Mouse (Mus musculus) heart, embryonic 15.5 days (tissue): ENCODE data around the gene Gucy2g. TPM values are rescaled to one million over a fixed set of nuclear protein-coding genes. Genes with fewer than 3 reads are reported as not detected.

Experiments used
- ATAC-seq: fragments of 200-750 bp; cut with Nextera tagmentation; replicated peaks from 2 replicates; pipeline ENCODE4 v1.8.0; 2017; ENCODE audit warnings: low read depth, moderate TSS enrichment; ENCODE audit not compliant: insufficient number of reproducible peaks, insufficient read depth, low FRiP score
- H3K27ac ChIP-seq: fragments of 300-500 bp; sonication (generic); 2 replicates; pipeline ENCODE4 v1.5.1; 2015; ENCODE audit warnings: mild to moderate bottlenecking, inconsistent platforms
- H3K27me3 ChIP-seq: fragments of 300-500 bp; sonication (generic); 2 replicates; pipeline ENCODE4 v1.6.1; 2015; ENCODE audit warnings: inconsistent platforms
- H3K36me3 ChIP-seq: fragments of 300-500 bp; sonication (generic); 2 replicates; pipeline ENCODE4 v1.6.1; 2015; ENCODE audit warnings: mild to moderate bottlenecking, inconsistent platforms
- H3K4me1 ChIP-seq: fragments of 300-500 bp; sonication (generic); replicated peaks from 2 replicates; pipeline ENCODE4 v1.6.1; 2015; ENCODE audit warnings: inconsistent platforms
- H3K4me2 ChIP-seq: fragments of 300-500 bp; sonication (generic); 2 replicates; pipeline ENCODE4 v1.6.1; 2015; ENCODE audit warnings: inconsistent platforms, mild to moderate bottlenecking, moderate library complexity
- H3K4me3 ChIP-seq: fragments of 300-500 bp; sonication (generic); 2 replicates; pipeline ENCODE4 v1.5.1; 2015; ENCODE audit warnings: mild to moderate bottlenecking, inconsistent platforms
- H3K9ac ChIP-seq: fragments of 300-500 bp; sonication (generic); 2 replicates; pipeline ENCODE4 v1.6.1; 2015; ENCODE audit warnings: mild to moderate bottlenecking, inconsistent platforms
- H3K9me3 ChIP-seq: fragments of 300-500 bp; sonication (generic); replicated peaks from 2 replicates; pipeline ENCODE4 v1.6.1; 2016; ENCODE audit warnings: inconsistent platforms
- WGBS: fragments of 180-500 bp; shearing (Covaris S2); methylation state at CpG from one replicate; pipeline ENCODE4 v1.1.7; 2015; ENCODE audit warnings: mixed read lengths; 5-methylcytosine and 5-hydroxymethylcytosine counted together
- polyA plus RNA-seq: library from polyadenylated mRNA; unstranded; fragments of >200 nt; fragmentation: Nextera tagmentation; extraction: Ambion mirVana; gene quantifications from 2 replicates; pipeline ENCODE4 v1.2.1, GENCODE M21; 2015

Gucy2g gene
- polyA plus RNA-seq, 1 experiment from 2014 or later: not detected

DNA sequence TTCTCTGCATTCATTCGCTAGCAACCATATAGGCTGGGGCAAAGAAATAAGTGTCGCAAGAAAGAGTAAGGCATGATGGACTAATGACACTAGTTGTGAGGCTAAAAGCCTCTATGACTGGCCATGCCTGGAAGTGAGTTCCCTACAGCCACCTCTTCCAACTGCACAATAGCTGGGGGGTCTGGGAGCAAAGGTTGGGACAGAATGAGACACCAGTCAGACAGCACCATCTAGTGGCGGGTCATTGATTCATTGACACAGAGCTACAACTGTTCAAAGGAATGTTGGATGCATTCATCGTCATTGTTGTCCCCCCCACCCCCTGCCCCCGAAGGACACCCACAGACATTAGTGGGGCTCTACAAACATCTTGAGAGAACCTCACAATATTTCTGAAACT, 42.7 kb downstream of the Gucy2g start:
- Histone ChIP-seq H3K4me2 (peak overlapping the region; percentile 24), H3K27ac (no peak overlapping the region), H3K9ac (no peak overlapping the region), H3K9me3 (no peaks in the 10 kb centered on the region), H3K27me3 (no peaks in the 10 kb centered on the region), H3K36me3 (no peaks in the 10 kb centered on the region), H3K4me1 (0 out of 2 replicates have a peak, but pooled peaks cover 5% of the 10 kb centered on the region), H3K4me3 (peak overlapping the region; percentile 8; the same call in 1 of the 2 replicates)
- ATAC-seq: peak; percentile 66; the same call in 1 of the 2 replicates
- WGBS: 34% methylated on average over 5 of the region's 5 CpGs

DNA sequence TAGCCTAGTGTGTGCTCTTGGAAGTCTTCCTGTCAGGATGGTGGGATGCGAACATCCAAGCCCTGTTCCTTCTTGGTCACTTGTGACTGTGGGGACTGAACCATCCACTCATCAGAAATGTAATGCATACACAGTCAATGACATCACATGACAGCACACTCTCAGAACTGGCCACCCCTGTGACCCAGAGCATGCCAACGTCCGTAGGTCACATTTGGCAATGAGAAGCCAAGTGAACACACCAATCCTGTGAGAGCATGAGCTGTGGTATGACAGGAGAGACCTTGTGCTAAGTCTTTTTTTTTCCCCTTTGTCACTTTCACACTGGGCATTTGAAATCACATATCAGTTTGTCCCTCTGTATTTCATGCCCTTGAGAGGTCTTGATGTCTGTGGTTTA, 45.5 kb downstream of the Gucy2g start:
- Histone ChIP-seq H3K36me3 (no peaks in the 10 kb centered on the region), H3K27me3 (no peaks in the 10 kb centered on the region), H3K9ac (no peak overlapping the region), H3K4me1 (peaks cover 10% of the 10 kb centered on the region; the same call in 1 of the 2 replicates), H3K27ac (no peak overlapping the region), H3K9me3 (no peaks in the 10 kb centered on the region), H3K4me2 (no peak overlapping the region), H3K4me3 (no peak overlapping the region)
- ATAC-seq: no peak
- WGBS: 72% methylated on average over 3 of the region's 3 CpGs

DNA sequence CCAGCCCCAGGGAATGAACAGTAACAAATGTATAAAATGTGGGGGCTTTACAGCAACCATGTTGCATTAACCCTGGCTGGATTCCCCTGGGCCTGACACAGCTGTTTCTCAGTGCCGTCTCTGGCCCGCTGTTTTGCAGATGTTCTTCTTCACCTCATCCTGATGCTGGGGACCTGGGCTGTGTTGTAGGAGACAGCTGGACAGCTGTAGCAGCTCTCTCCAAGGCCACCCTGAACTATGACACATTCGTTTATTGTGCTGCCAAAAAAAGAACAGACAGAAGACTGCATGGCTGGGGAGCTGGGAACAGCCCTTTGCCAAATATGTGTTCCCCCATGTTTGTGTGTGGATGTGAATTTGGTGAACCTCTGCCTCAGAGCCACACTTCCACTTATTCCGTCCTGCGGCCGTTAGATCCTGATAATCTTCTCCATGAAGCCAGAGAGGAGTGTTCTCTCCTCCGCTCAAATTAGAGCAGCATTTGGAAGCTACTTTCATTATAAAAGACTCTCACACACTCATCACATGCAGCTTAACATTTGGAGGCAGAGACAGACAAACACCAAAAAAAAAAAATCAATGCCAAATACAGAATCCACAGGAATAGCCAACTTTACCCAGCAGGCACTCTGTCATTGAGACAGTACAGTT, 46.4 kb downstream of the Gucy2g start:
- ATAC-seq: no peak; the same call in 1 of the 2 replicates
- H3K4me3 ChIP-seq: no peak overlapping the region
- H3K9ac ChIP-seq: no peak overlapping the region
- H3K27me3 ChIP-seq: no peaks in the 10 kb centered on the region
- H3K36me3 ChIP-seq: no peaks in the 10 kb centered on the region
- no peak overlapping the region for H3K27ac ChIP-seq
- no peak overlapping the region for H3K4me2 ChIP-seq
- no peaks in the 10 kb centered on the region for H3K9me3 ChIP-seq
- H3K4me1 ChIP-seq: peaks cover 13% of the 10 kb centered on the region; the same call in 1 of the 2 replicates
- 53% methylated on average over 7 of the region's 7 CpGs for WGBS

DNA sequence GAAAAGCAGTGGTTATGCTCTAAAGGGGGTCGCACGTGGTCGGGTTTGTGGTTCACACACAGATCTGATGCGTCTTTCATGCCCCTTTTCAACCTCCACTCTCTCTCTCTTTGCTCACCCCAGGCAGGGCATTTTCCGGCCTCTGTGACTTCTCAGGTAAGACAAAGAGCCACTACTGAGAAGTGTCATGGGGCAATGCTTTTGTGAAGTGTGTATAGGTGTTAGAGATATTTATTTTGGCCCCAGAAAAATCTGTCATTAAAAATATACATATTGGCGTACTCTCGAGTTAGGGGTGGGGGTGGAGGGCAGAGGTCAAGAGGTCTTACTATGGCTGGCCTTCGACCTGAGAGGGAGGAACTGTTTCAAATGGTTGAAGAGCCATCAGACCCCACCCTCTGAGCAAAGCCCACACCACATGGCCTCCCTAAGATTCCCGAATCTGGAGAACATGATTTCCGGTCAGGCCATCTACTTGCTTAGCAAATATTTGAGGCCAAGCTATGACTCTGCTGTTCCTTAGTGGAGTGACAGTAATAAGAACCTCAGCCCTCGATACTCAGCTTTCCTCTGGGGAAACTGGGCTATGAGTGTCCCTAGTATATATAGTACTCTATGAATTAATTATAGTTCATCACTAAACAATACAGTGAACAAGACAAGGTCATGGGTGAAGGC, 47.2 kb downstream of the Gucy2g start:
- Histone ChIP-seq H3K9me3 (no peaks in the 10 kb centered on the region), H3K4me3 (no peak overlapping the region), H3K27me3 (no peaks in the 10 kb centered on the region), H3K36me3 (no peaks in the 10 kb centered on the region), H3K9ac (no peak overlapping the region), H3K27ac (no peak overlapping the region; the same call in 1 of the 2 replicates), H3K4me1 (peaks cover 13% of the 10 kb centered on the region; the same call in 1 of the 2 replicates), H3K4me2 (no peak overlapping the region)
- ATAC-seq: no peak
- 71% methylated on average over 11 of the region's 11 CpGs for WGBS

DNA sequence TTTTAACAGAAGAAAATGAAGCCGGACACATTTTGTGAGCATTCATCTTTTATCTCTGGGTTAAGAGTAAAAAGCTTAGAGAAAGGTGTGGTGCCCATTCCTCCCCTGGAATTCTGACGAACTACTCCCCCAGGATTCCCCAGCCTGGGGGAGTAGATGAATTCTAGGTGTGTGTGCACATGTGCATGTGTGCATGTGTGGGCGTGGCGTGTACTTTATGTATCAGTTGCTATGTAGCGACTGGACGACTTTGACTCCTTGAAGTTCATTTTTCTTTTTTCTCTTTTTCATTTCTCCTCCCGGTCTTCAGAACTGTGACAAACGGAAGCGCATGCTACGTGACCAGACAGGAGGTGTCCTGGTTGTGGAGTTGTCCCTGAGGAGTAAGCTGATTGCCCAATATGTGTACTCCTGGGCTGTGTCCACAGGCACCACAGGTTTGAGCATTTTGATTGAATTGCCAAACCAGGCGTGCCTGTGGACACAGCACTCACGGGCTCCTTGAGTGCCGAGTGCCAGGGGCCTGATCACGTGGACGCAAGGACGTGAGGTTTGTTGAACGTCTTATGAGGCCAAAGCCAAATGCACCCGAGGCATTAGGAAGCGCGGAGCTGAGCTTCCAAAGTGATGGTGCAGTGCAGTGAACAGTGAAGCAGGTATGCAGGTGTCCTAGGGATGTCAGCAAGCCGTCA, 48.6 kb downstream of the Gucy2g start:
- H3K9ac ChIP-seq: no peak overlapping the region
- WGBS: 85% methylated on average over 21 of the region's 21 CpGs
- H3K4me1 ChIP-seq: peaks cover 13% of the 10 kb centered on the region; the same call in 1 of the 2 replicates
- H3K27ac ChIP-seq: no peak overlapping the region
- no peak overlapping the region for H3K4me2 ChIP-seq
- no peak for ATAC-seq
- H3K27me3 ChIP-seq: no peaks in the 10 kb centered on the region; the same call in 1 of the 2 replicates
- H3K4me3 ChIP-seq: no peak overlapping the region
- H3K9me3 ChIP-seq: no peaks in the 10 kb centered on the region
- H3K36me3 ChIP-seq: no peaks in the 10 kb centered on the region

DNA sequence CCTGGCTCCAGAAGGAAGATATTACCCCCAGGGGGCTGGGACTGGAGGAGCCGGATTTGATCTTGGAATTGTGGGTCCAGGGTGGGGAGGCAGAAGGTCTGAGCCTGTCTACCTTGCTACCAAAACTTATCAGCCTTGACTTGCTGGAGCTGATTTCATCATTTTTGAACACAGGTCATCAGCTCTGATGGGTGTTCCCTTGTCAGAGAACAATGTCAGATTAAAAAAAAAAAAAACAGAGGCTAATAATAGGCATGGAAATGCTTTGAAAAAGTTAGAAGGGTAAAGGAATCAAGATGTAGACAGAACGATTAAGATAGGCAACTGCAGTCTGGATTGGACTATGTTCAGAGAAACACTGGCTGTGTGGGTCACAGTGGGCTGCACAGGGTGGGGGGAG, 49.4 kb downstream of the Gucy2g start:
- Histone ChIP-seq H3K9me3 (no peaks in the 10 kb centered on the region), H3K4me1 (peaks cover 13% of the 10 kb centered on the region; the same call in 1 of the 2 replicates), H3K36me3 (no peaks in the 10 kb centered on the region), H3K4me2 (no peak overlapping the region), H3K27ac (no peak overlapping the region), H3K4me3 (no peak overlapping the region), H3K9ac (no peak overlapping the region), H3K27me3 (no peaks in the 10 kb centered on the region; the same call in 1 of the 2 replicates)
- ATAC-seq: no peak
- 76% methylated on average over 2 of the region's 2 CpGs for WGBS

DNA sequence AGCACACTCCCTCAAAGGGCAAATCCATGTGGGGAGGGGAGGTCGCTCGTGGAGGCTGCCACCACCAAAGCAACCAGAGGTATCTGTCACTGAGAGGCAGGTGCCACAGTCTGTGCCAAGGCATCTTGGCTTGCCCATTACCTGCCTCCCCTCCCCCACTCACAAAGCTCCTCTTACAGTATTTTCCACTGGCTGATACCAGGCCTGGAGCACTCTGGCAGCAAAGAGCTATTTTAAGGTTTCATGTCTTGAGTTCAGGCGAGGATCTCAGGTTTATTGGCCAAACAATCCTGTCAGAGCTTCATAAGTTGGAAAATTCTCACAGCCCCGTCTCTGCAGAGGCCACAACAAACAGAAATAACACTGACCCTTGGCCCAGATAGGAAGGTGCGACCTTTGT, 51.0 kb downstream of the Gucy2g start:
- Histone ChIP-seq H3K36me3 (no peaks in the 10 kb centered on the region), H3K9ac (no peak overlapping the region), H3K27ac (no peak overlapping the region), H3K4me2 (no peak overlapping the region), H3K27me3 (no peaks in the 10 kb centered on the region; the same call in 1 of the 2 replicates), H3K4me1 (peaks cover 13% of the 10 kb centered on the region; the same call in 1 of the 2 replicates), H3K9me3 (no peaks in the 10 kb centered on the region), H3K4me3 (no peak overlapping the region)
- no peak for ATAC-seq
- 65% methylated on average over 5 of the region's 5 CpGs for WGBS

DNA sequence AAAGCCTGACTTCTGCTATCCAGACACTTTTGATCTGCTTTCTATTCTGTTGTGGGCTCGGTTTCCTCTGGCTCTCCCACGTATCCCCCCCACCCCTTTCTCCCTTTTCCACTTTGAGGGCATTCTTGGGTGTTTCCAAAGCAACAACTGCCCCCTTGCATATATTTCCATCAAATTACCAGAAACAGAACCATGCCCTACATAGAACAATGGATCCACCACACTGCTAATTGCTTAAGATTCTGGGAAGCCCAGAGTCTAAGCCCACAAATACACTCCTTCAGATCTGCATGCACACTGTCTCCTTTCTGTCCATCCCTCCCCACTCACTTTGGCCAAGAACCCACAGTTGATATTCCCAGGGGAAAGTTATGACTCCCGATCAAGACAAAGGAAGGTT, 55.4 kb downstream of the Gucy2g start:
- H3K27me3 ChIP-seq: no peaks in the 10 kb centered on the region; the same call in 1 of the 2 replicates
- no peak overlapping the region for H3K4me3 ChIP-seq
- ATAC-seq: no peak
- H3K4me2 ChIP-seq: no peak overlapping the region
- no peak overlapping the region for H3K27ac ChIP-seq
- no peak overlapping the region for H3K9ac ChIP-seq
- H3K4me1 ChIP-seq: 0 out of 2 replicates have a peak, but pooled peaks cover 3% of the 10 kb centered on the region
- H3K36me3 ChIP-seq: no peaks in the 10 kb centered on the region
- no peaks in the 10 kb centered on the region for H3K9me3 ChIP-seq
- WGBS: 56% methylated on average over 3 of the region's 3 CpGs

DNA sequence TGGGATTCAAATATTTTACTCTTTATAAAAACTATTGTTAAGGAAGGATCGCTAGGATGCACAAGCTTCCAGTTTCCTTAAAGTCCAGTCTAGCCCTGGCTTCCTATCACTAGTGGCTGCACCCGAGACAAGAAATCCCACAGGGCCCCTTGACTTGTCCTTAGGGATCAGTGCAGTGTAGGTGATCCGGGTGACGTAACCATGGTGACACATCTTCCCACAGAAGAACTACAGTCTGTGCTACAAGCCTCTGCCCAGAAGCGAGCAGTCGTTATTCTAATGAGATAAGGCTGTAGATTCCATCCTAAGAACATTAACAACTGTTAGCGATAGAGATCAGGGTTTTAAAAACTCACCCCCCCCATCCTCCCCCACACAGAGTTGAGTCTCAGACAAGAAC, 56.0 kb downstream of the Gucy2g start:
- 55% methylated on average over 7 of the region's 7 CpGs for WGBS
- Histone ChIP-seq H3K4me3 (no peak overlapping the region), H3K4me2 (no peak overlapping the region), H3K36me3 (no peaks in the 10 kb centered on the region), H3K27me3 (no peaks in the 10 kb centered on the region; the same call in 1 of the 2 replicates), H3K9ac (no peak overlapping the region), H3K27ac (no peak overlapping the region), H3K9me3 (no peaks in the 10 kb centered on the region), H3K4me1 (0 out of 2 replicates have a peak, but pooled peaks cover under 1% of the 10 kb centered on the region)
- no peak for ATAC-seq

DNA sequence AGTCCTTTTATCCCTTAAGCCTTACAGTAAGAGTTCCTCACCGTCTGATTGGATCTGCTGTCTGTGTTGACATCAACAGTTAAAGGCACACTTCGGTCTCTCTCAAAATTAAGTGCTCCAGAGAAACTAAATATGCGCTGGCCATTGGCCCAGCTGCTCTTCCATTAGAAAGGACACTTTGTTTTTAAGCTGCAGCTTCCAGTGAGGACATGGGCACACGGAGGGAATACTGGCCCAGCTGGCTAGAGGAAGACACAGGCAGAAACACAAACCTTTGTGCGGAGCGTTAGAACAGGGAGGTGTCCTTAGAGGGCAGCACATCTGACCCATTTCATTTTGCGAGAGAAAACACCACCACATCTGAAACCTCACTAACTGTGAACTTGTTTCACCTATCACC, 56.6 kb downstream of the Gucy2g start:
- Histone ChIP-seq H3K27me3 (no peaks in the 10 kb centered on the region; the same call in 1 of the 2 replicates), H3K4me1 (no peaks in the 10 kb centered on the region), H3K9ac (no peak overlapping the region), H3K4me3 (no peak overlapping the region), H3K27ac (no peak overlapping the region), H3K4me2 (no peak overlapping the region), H3K36me3 (no peaks in the 10 kb centered on the region), H3K9me3 (no peaks in the 10 kb centered on the region)
- no peak for ATAC-seq
- 68% methylated on average over 7 of the region's 7 CpGs for WGBS

DNA sequence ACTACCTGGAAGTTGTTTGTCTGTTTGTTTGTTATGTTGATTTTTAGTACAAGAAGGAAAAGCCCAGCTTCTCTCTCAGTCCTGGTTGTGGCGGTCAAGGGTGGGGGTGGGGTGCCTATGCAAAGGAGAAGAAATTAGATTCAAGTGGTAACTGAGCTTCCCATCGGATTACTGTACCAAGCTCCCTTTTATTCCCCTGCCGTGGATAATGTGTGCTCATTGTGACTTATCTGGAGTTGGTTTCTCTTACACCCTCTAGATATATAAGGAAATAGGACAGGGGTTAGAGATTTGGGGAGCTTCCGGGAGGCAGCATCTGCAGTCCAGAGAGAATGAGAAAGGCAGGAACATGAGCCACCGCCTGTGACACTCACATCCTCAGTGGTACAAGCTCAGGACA, 60.6 kb downstream of the Gucy2g start, which contains the start of gene Tectb:
Tectb (plus strand) TSS at position 301 of the 400 bp plus-strand sequence.
- WGBS: 69% methylated on average over 5 of the region's 5 CpGs
- Histone ChIP-seq H3K36me3 (no peaks in the 10 kb centered on the region), H3K9ac (no peak within 1 kb of the TSS), H3K4me3 (no peak within 1 kb of the TSS), H3K27me3 (no peaks in the 10 kb centered on the region), H3K4me2 (no peak within 1 kb of the TSS), H3K4me1 (no peaks in the 10 kb centered on the region), H3K27ac (no peak within 1 kb of the TSS), H3K9me3 (no peaks in the 10 kb centered on the region)
- no peak for ATAC-seq
